Mouse (Mus musculus) kidney, adult 2 months (tissue): Measurements from ENCODE around the gene Celsr1. TPM values are rescaled to one million over a fixed set of nuclear protein-coding genes. Genes with fewer than 3 reads are reported as not detected.

ENCODE experiments used
- DNase-seq: peaks from one replicate; pipeline ENCODE4 v3.0.0; 2021
- H3K27ac ChIP-seq: fragments of 200-500 bp; 2 replicates; pipeline ENCODE4 v1.5.1; 2012; ENCODE audit warnings: low read depth, low read length, control low read depth, inconsistent platforms; ENCODE audit not compliant: insufficient read depth
- H3K27me3 ChIP-seq: fragments of 200-500 bp; replicated peaks from 2 replicates; pipeline ENCODE4 v1.6.1; 2012; ENCODE audit warnings: mild to moderate bottlenecking, moderate library complexity, low read length, inconsistent platforms; ENCODE audit not compliant: control insufficient read depth, insufficient read depth
- H3K36me3 ChIP-seq: fragments of 200-500 bp; 2 replicates; pipeline ENCODE4 v1.6.1; 2012; ENCODE audit warnings: mild to moderate bottlenecking, moderate library complexity, low read length, inconsistent platforms; ENCODE audit not compliant: control insufficient read depth, insufficient read depth
- H3K4me1 ChIP-seq: fragments of 200-500 bp; 2 replicates; pipeline ENCODE4 v1.6.1; 2011; ENCODE audit warnings: low read length; ENCODE audit not compliant: control insufficient read depth, insufficient read depth
- H3K4me3 ChIP-seq: fragments of 200-500 bp; 2 replicates; pipeline ENCODE4 v1.5.1; 2011; ENCODE audit warnings: mild to moderate bottlenecking, low read depth, low read length, control low read depth; ENCODE audit not compliant: insufficient read depth
- CTCF ChIP-seq: fragments of 200-500 bp; conservative IDR thresholded peaks from 2 replicates; pipeline ENCODE4 v1.5.1; 2011; ENCODE audit warnings: low read depth, mild to moderate bottlenecking, control low read depth, low read length, moderate library complexity, mixed read lengths; ENCODE audit not compliant: insufficient read depth, insufficient read length
- POLR2A ChIP-seq: fragments of 200-500 bp; IDR thresholded peaks from one replicate; pipeline ENCODE4 v1.6.1; 2011; ENCODE audit warnings: low read depth, low read length, control low read depth
- WGBS: fragments of 180-500 bp; shearing (Covaris S2); methylation state at CpG from one replicate; pipeline ENCODE4 v1.1.7; 2018; 5-methylcytosine and 5-hydroxymethylcytosine counted together
- polyA plus RNA-seq: library from polyadenylated mRNA; depleted of rRNA; stranded (reverse); fragments of >200 nt; gene quantifications from 2 replicates; pipeline ENCODE4 v1.2.3, GENCODE M21; 2012

Gene Celsr1
- polyA plus RNA-seq, 1 experiment = 12.4 TPM

- peak; percentile 73 for DNase-seq
- 20% methylated on average over 8 of the region's 8 CpGs for WGBS
- Histone ChIP-seq H3K27me3 (no peaks in the 10 kb centered on the region), H3K27ac (no peak overlapping the region), H3K4me3 (no peak overlapping the region), H3K36me3 (no peaks in the 10 kb centered on the region), H3K4me1 (no peaks in the 10 kb centered on the region)
- TF ChIP-seq CTCF (peak; percentile 95), POLR2A (no peak)
Measured at GRCm38 (mm10) chr15:85896284-85896683, 137.3 kb downstream of the Celsr1 start.

- TF ChIP-seq POLR2A = no peak
- no peak for TF ChIP-seq CTCF
- WGBS = 92% methylated on average over 7 of the region's 7 CpGs
- no peaks in the 10 kb centered on the region for H3K27me3 ChIP-seq
- H3K4me1 ChIP-seq = no peaks in the 10 kb centered on the region
- H3K4me3 ChIP-seq = no peak overlapping the region
- no peak for DNase-seq
- no peak overlapping the region for H3K27ac ChIP-seq
- no peaks in the 10 kb centered on the region; the same call in 1 of the 2 replicates for H3K36me3 ChIP-seq
Measured at GRCm38 (mm10) chr15:85893871-85894270, 139.7 kb downstream of the Celsr1 start.

- H3K36me3 ChIP-seq = no peaks in the 10 kb centered on the region; the same call in 1 of the 2 replicates
- H3K27me3 ChIP-seq = no peaks in the 10 kb centered on the region
- TF ChIP-seq POLR2A = no peak
- TF ChIP-seq CTCF = no peak
- no peak overlapping the region for H3K27ac ChIP-seq
- DNase-seq = no peak
- H3K4me1 ChIP-seq = no peaks in the 10 kb centered on the region
- WGBS = 77% methylated on average over 13 of the region's 13 CpGs
- H3K4me3 ChIP-seq = no peak overlapping the region
Measured at GRCm38 (mm10) chr15:85892498-85893118, 141.0 kb downstream of the Celsr1 start.

- no peaks in the 10 kb centered on the region; the same call in 1 of the 2 replicates for H3K36me3 ChIP-seq
Measured at GRCm38 (mm10) chr15:85891971-85892370, 141.6 kb downstream of the Celsr1 start.

GRCm38 (mm10) chr15:85889235-85889634 lies 144.3 kb downstream of the Celsr1 start:
- TF ChIP-seq CTCF (no peak), POLR2A (no peak)
- Histone ChIP-seq H3K4me3 (no peak overlapping the region), H3K27ac (no peak overlapping the region), H3K27me3 (no peaks in the 10 kb centered on the region), H3K36me3 (no peaks in the 10 kb centered on the region; the same call in none of the 2 replicates), H3K4me1 (no peaks in the 10 kb centered on the region)
- no peak for DNase-seq
- WGBS = 86% methylated on average over 4 of the region's 4 CpGs

More at GRCm38 (mm10) chr15:85891971-85892370, 141.6 kb downstream of the Celsr1 start:
- Histone ChIP-seq H3K4me1 (no peaks in the 10 kb centered on the region), H3K4me3 (no peak overlapping the region), H3K27ac (no peak overlapping the region), H3K27me3 (no peaks in the 10 kb centered on the region)
- WGBS = 47% methylated on average over 10 of the region's 10 CpGs
- no peak for TF ChIP-seq POLR2A
- TF ChIP-seq CTCF = no peak
- DNase-seq = peak; percentile 21

GRCm38 (mm10) chr15:85885606-85886005 lies 148.0 kb downstream of the Celsr1 start:
- TF ChIP-seq CTCF (no peak), POLR2A (no peak)
- no peak for DNase-seq
- H3K27me3 ChIP-seq = no peaks in the 10 kb centered on the region
- no peaks in the 10 kb centered on the region; the same call in none of the 2 replicates for H3K36me3 ChIP-seq
- H3K4me1 ChIP-seq = no peaks in the 10 kb centered on the region
- H3K27ac ChIP-seq = no peak overlapping the region
- WGBS = 70% methylated on average over 5 of the region's 5 CpGs
- H3K4me3 ChIP-seq = no peak overlapping the region

- peaks cover 15% of the 10 kb centered on the region; the same call in 1 of the 2 replicates for H3K4me1 ChIP-seq
- no peaks in the 10 kb centered on the region for H3K36me3 ChIP-seq
- H3K27me3 ChIP-seq = no peaks in the 10 kb centered on the region
- H3K27ac ChIP-seq = peak overlapping the region; percentile 58
- H3K4me3 ChIP-seq = peak overlapping the region; percentile 83
- no peak for DNase-seq
- TF ChIP-seq POLR2A (no peak), CTCF (no peak)
- WGBS = 2% methylated on average over 18 of the region's 18 CpGs
Measured at GRCm38 (mm10) chr15:85879498-85879895, 154.1 kb downstream of the Celsr1 start.
